Mouse (Mus musculus) cerebellum, adult 8-10 months (tissue): ENCODE data around the gene Axl.
A peak's percentile ranks its signal among the peaks of the same experiment; 100 is the strongest.
"Not testable (repeated sequence)": the region's sequence is repeated elsewhere in the genome, so short reads cannot be mapped to it uniquely, and the experiment has no call there.

Source experiments
- DNase-seq: peaks from one replicate; pipeline ENCODE4 v3.0.0; 2022

The Axl gene

DNA sequence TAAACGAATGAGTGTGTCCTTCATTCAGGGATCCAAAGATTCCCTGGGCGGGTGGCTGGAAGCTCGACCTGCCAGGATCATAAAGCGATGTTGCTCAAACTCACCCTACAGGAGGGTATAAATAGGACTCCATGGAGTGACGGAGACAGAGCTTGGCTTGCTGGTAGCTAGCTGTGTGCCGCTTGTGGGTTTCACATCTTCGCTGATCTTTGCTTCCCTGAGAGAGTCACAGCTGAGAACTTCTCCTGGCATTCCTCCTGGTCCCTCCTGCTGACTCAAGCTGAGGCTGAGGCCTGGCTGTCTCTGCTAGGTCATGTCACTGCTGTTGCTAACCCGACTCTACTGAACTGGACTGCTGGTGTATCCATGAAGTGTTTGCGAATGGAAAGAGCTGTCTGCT lies 4.5 kb upstream of the Axl start:
- DNase-seq: not testable (repeated sequence)

DNA sequence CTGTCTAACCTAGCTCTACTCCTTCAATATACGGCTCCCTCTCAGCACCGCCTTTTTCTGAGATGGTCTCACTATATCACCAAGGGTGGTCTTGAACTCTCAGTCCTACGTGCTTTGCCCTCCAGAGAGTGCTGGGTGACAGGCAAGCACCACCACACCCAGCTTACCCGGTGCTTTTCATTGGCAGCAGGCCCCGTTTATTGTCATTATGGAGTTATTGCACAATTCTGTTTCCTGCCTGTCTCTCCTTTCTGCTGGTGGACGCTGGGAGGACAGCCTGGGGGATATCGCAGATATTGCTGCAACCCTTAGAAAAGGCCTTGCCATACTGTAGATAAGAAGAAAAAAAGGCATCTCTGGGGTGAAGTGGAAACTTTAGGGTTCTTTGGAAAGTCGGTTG lies 2.1 kb upstream of the Axl start:
- DNase-seq: no peak

DNA sequence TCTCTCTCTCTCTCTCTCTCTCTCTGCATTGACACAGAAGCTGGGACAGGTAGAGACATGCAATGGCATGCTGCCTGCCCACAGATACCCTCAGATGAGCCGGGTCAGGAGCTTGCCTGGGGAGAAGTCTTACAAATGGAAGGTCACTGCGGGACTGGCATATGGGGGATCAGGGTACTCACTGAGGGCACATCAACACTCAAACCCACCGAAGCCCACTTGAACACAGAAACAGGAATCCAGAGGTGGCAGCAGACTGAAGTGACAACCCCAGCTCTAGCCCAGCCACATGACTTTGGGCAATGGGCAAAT lies 580 bp upstream of the Axl start:
- no peak for DNase-seq

DNA sequence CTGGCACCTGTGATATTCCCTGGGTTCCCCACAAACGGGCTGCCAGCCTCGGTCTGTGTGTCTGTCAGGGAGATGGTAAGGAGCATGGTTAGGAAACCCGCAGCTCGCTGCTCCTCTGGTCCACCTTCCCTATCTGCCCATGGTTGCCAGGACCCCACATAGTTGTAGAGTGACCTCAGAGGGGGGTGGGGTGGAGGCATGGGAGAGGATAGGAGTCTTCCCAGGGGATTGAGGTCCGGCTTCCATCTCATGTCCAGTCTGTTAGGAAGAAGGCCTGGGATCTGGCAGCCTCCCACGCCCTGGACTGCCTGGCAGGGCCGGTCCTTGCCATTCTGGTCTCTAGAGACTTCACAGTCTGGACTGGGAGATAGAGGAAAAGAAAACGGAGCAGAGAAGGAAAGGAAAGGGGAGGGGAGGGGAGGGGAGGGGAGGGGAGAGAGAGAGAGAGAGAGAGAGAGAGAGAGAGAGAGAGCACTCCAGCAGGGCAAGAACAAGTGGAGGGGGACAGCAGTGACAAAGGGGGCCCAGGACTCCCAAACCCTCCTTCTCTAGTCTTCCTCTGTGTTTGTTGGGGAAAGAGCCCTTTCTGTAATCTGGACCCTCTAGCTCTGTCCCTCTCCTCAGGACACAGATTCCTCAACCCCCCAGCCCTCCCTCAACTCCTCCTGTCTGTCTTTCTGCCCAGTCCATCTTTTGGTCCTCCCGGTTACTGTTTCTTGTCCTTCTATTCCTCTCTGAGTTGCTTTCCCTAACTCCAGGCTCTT lies 867 bp downstream of the Axl start:
- no peak for DNase-seq

DNA sequence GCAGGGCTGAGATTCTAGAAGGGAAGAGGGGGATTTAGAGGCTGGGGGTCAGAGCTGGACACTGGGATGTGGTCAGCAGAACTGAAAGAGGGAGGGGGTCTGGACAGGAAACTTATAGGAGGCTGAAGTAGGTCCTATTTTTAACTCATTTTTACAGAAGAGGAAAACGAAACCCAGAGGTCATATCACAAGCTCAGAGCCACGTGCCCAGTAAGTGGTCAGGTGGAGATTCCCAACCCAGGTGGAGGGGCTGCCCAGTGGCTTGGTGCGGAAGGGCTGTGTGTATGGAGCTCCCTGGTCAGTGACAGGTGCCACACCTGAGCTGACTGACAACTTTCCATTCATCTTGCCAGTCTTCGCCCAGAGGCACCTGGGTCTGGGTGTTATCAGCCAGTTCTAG lies 1.5 kb downstream of the Axl start:
- no peak for DNase-seq

DNA sequence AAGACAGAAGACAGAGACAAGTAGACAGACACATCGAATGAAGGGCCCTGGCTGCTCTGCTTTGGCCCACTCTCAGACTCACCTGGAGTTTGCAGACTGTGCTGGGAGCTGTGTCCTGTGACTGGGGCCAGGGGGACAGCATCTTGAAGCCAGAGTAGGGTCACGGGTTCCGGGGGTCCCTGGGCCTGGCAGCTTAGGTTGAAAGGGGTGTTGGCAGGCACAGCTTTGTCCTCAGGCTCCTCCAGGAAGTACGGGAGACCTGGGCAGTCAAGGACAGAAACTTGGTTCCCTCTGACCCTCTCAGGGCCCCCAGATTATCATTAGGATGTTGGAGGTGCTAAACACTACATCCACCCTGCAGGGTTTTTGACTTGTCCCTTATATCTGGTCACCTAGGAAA lies 2.8 kb downstream of the Axl start:
- DNase-seq: no peak

DNA sequence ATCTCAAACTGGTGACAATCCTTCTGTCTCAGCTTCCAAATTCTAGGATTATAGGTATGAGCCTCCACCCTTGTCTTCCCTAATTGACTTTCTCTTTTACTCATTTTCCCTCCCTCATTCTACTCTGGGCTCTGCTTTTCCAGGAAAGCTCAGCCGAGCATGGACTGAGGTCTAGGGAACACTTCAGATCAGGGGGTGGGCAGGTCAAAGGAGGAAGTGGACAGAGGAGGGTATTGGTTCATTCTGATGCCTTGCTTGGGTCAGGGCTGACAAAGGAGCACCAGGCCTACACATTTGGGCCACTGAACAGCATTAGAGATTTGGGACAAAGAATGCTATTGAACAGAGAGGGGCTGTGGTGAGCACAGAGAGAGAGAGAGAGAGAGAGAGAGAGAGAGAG lies 3.7 kb downstream of the Axl start:
- DNase-seq: no peak

DNA sequence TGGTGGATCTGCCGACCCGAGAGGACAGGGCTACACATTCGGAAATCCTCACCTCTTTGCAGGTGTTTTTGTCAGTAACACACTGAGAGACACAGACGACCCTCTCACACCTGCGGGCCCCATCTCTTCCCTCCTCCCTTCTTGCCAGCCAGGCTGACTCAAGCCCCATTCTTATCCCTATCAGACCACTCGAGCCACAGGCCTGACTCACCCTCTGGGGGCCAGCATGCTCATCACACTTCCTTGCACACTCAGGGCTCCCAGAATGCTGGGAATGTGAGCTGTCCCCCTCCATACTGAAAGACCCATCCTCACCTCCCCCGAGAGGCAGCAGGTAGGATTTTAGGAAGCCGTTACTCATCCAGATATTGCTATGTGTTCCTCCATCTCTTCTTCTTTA lies 4.8 kb downstream of the Axl start:
- DNase-seq: no peak

DNA sequence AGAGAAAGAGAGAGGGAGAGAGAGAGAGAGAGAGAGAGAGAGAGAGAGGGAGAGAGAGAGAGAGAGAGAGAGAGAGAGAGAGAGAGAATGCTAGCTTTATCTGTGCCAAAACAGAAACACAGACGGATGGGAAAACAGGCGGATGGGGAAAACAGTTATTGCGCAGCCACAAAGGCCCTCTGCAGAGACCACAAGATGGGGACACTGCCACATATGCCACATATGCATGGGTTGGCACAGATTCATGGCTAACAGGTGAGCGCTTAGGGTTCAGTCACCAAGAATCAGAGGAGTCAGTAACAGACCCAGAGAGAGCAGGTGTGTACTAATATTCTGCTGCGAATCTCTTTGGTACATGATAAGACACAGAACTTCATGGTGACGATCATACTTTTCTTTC lies 5.8 kb downstream of the Axl start:
- DNase-seq: no peak

DNA sequence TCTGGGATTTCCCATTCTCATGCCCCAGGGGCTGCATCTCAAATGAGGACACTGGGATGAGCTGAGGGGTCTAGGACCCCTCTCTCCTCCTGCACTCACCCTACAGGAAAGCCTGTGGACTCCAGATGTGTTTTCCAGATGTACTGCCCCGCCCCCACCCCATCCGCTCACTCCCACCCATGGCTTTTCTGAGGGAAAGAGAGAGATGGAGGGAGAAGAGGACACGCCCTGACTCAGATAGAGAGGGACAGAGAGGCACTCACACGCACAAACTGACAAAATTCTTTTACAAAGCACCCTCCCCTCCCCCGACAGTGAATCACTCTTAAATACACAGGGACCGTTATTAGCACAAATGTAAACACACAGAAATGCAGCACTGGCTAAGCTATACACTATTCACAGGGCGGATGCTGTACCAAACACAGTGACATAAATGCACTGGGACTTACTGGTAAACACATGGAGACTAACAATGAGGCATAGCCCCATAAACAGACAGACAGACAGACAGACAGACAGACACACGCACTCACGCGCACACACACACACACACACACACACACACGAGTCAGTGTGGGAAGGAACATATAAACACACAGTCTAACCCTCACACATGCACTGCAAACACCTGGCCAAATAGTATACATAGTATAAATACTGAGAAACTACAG lies 6.4 kb downstream of the Axl start:
- DNase-seq: no peak

DNA sequence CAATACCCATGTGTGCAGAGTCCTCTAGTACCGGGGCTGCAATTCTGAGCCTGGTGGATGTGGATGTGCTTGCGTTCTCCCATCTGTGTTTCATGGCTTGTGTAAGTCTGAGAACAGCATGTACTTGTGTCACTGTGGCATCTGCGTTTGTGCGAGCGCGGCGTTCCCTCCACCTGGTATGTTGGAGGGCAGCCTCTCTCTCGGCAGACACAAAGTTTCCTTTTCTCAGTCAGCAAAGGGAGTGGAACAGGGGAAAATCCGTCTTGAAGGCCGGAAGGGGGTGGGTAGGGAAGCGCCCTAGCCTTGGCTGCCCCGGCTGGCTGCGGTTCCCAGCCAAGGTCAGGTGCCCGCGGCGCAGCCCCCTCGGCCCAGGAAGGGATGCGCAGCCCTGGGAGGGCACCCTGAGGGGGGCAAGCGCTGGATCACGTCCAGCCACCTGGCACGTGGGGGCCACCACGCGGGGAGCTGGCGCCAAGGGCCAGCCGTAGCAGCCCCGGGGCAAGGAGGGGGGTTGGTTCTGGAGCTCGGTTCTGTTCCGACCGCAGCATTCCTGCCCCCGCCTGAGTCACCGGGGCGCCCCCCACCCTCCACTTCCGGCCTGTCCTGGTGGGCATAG lies 7.1 kb downstream of the Axl start:
- DNase-seq: no peak

DNA sequence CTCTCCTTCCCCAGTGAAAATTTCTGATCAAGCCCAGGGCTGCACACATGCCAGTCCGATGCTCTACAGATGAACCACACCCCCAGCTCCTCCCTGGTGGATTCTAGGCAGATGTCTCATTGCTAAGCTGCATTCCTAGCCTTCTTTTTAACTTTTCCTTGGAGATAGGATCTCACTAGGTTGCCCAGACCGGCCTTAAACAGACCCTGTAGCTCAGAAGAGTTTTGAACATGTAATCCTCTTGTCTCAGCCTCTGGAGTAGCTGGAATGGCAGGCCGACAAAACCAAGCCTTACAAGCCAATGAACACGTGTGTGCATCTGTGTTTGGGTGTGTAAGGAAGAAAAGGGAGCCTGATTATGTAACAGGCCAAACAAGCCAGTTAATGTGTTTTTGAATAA lies 7.8 kb downstream of the Axl start:
- no peak for DNase-seq

DNA sequence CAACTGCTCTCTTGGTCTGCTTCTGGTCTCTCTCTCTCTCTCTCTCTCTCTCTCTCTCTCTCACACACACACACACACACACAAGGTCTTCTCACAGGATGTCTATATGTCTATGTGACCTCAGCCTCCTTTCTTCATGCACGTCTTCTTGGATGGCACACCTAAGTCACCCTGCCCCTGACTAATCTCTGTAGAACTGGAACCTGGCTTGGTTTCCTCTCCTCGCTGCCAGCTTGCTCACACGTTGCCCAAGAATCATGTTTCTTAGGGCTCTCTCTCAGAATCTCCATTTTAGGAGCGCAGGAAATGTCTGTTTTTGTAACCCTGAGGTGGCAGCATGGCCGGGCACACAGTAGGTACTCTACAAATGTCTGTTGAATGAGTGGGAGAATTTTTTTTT lies 8.5 kb downstream of the Axl start:
- DNase-seq: no peak

DNA sequence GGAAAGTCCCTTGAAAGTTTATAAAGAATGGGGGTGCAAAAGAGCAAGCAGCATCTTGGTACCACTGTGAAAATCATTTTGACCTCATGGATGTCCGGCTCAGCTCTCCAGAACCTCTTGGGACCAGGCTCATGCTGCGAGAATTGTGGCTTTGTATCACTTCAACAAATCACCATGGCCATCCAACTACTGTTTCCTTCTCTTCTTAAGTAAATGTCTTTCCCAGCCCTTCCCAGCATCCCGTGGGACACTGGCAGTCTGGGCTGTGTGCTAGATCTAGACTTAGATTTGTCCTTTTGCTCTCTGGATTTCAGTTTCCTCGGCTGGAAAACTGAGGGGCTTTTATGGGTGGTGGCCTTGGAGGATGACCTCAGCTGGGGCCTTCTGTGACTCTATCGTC lies 20.3 kb downstream of the Axl start:
- DNase-seq: no peak

DNA sequence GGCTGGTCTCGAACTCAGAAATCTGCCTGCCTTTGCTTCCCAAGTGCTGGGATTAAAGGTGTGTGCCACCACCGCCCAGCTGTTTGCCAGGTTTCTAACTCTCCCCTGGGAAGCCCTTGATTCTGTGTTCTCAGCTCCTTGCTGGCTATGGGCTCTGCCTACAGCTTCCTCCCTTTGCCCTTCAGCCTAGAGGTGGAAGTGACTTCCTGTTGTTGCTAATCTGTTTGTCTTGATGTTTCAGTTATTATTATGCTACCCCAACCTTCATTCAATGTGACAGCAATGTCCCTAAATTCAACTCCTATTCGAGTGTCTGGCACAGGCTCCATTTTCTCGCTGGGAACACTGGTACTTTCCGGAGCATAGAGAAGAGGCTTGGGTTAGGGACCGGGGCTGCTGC lies 22.4 kb downstream of the Axl start:
- no peak for DNase-seq

DNA sequence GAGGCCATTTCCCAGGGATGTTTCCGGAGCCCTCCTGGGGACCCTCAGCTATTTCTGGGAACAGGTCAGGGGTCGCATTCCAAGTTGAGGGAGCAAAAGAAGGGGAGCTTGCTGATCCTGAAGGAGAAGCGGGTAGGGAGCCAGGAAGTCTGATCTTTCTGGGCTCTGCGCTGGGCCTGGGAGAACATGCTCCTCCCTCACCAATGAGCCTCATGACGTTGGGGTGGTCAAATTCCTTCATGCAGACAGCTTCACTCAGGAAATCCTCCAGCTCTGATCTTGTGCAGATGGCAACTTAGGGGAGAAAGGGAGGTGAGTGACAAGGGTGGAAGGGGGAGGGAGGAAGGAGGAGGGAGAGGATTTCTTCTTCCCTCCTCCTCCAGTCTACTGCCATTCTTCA lies 24.3 kb downstream of the Axl start:
- no peak for DNase-seq

DNA sequence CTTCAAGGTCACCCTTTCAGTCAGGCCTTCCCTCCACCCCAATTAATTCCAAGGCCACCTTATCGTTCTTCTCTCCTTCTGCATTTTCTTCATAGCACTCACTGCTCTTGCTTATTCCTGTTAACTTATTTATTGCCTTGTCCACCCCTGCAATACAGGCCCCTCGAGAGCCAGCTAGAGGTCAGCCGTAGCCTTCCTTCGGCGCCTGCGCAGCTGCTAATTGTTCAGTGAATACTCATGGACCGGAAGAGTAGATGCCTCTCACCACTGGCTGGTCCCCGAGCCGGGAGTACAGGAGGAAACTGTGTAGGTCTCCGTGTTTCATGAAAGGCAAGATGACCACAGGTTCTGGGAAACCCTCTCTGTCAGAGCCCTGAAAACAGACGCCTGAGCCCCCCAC lies 24.8 kb downstream of the Axl start:
- DNase-seq: no peak

DNA sequence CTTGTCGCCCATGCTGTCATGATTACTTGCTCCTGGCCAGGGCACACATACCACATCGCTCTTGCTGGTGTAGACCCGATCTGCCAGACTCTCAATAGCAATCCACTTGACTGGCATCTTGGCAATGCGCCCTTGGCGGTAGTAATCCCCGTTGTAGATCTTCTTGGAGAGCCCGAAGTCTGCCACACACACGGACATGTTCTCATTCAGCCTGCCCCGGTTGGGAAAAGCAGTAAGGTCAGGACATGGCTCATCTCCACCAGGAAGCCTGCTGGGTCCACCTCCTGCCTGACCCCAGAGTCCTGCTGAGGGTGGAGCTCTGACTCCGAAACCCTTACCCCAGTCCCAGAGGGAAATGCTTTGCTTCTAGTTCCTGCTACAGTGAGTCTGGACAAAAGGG lies 27.2 kb downstream of the Axl start:
- no peak for DNase-seq

DNA sequence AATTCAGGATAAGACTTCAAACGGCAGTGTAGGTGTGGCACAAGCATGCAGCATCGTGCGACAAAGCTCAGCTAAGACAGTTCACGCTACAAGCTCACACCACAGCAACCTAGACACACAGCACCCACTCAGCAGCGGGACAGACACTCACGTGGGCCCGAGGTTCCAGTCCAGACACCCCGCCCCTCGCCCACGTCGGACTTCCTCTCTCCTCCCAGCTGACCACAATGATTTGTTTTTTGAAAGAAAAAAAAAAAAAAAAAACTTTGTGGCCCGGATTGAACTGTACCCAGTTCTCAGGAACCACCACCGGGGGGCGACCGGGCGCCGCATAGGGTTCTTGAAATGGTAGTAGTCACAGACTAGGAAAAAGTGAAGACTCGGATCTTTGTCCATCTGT lies 32.5 kb downstream of the Axl start:
- DNase-seq: peak; percentile 80

DNA sequence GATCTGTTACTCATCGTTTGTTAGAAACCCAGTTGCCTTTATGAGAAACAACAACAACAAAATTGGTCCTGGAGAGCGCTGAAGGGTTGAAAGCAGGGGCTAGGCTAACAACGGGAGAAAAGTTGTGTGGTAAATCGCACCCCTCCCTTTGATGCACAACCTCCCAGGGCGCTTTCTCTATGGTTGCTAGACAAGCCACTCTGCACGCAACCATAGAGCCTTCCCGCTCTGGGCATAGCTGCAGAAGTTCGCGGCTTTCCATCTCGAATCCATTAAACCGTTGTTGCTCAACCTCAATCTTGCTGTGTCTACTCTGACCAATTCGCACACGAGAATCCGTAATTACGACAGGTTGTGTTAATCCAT lies 33.1 kb downstream of the Axl start:
- no peak for DNase-seq

DNA sequence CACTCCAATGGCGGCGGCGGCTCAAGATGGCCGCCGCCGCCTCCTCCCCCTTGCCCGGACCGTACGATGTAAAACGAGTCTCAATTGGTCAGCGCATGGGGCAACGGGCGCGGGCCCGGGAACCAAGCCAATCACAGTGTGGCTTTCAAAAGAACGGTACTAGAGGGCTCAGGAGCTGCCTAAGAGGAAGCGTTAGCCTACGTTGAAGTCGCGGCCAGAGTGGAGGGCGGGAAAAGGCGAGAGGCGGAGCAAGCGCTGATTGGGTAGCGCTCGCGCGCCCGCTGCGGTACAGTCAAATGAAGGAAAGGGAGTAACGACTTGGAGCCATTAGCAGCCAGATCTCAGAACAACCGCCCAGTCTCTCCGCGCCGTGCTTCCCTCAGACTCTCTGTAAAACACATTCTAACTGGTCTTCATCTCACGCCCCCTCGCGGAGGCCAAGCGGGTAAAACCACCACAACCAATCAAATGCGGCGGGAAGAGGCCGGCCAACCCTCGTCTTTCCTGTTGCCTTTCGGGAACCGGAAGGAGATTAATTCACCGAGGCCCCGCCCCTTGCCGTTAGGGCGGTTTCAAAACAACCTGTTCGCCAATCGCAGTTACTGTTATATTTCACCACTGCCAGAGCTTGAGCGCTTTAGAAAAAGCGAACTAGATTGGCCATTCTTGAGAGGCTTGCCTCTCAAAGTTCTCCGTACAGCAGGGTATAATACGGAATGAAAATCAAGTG lies 33.6 kb downstream of the Axl start, which contains the start of gene Hnrnpul1:
Gene Hnrnpul1, minus strand, starts transcription at position 20 of the 730 bp plus-strand sequence.
- DNase-seq: peak; percentile 100

DNA sequence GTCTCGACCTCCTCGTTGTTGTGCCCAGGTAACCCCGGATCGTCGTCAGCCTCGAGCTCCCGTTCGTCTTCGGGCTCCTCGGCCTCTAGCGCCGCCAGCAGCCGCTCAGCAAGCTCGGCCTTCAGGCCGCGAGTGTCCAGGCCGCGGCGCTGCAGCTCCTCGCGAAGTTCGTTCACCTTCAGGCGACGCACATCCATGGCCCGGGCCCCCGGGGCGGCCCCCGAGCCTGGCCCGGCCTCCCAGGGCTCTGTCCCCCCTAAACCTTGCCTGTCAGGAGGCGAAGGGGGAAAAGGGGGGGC lies 34.1 kb downstream of the Axl start:
- DNase-seq: no peak

DNA sequence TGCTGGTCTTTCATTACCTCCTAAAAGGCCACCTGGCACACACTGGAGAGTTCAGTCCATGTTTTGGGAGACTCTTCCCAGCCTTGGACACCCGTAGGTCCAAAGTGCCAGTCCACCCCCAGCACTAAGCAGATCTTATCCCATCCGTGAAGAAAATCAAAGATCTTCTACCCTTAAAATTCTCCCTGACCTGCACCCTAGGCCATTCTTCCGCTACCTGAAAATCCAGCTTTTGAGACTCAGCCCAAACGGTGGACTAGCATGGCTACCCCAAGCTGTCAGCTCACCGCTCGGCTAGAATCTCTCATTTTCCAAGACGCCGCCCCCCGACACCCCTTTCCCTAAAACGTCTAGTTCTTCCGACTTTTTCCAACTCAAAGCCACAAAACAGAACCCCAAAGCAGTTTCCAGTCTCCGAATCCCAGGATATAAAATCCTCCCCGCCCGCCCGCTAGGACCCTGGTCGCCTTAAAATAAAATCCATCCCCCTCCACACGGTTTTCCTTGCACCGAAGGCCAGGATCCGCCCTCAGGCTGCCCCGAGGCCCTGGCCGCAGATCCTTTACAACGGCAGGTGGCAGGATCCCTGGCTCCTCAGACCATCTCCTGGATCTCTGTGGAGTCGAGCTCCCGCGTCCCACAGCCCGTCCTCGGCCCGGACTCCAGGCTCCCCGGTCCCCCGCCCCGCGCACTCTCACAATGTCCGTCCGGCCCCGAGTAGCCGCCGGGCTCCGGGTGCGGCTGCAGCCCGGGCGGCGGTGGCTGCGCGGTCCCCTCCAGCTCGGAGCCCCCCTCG lies 34.7 kb downstream of the Axl start:
- DNase-seq: peak; percentile 22
